Mouse (Mus musculus) bone marrow macrophage, adult 2 months (primary cell): ENCODE data around the gene Alb. TPM values are rescaled to one million over a fixed set of nuclear protein-coding genes. Genes with fewer than 3 reads are reported as not detected.

Experiments
- H3K27ac ChIP-seq: 2 replicates; pipeline ENCODE4 v1.5.1; 2012; ENCODE audit warnings: low read depth, low read length; ENCODE audit not compliant: insufficient read depth
- H3K4me1 ChIP-seq: 2 replicates; pipeline ENCODE4 v1.6.1; 2012; ENCODE audit warnings: low read length; ENCODE audit not compliant: control insufficient read depth, insufficient read depth
- H3K4me3 ChIP-seq: 2 replicates; pipeline ENCODE4 v1.5.1; 2012; ENCODE audit warnings: mild to moderate bottlenecking, low read length, moderate library complexity; ENCODE audit not compliant: insufficient read depth
- CTCF ChIP-seq: IDR thresholded peaks from 2 replicates; pipeline ENCODE4 v1.5.1; 2012; ENCODE audit warnings: low read depth, mild to moderate bottlenecking, low read length, moderate library complexity
- POLR2A ChIP-seq: IDR thresholded peaks from 2 replicates; pipeline ENCODE4 v1.6.1; 2012; ENCODE audit warnings: mild to moderate bottlenecking, low read depth, low read length, borderline replicate concordance
- polyA plus RNA-seq: library from polyadenylated mRNA; stranded (reverse); fragments of >200 nt; gene quantifications from 2 replicates; pipeline ENCODE4 v1.2.4, GENCODE M21; 2012; ENCODE audit not compliant: missing spikeins, insufficient read depth, insufficient read length

Alb gene
- polyA plus RNA-seq, 1 experiment: not detected

DNA sequence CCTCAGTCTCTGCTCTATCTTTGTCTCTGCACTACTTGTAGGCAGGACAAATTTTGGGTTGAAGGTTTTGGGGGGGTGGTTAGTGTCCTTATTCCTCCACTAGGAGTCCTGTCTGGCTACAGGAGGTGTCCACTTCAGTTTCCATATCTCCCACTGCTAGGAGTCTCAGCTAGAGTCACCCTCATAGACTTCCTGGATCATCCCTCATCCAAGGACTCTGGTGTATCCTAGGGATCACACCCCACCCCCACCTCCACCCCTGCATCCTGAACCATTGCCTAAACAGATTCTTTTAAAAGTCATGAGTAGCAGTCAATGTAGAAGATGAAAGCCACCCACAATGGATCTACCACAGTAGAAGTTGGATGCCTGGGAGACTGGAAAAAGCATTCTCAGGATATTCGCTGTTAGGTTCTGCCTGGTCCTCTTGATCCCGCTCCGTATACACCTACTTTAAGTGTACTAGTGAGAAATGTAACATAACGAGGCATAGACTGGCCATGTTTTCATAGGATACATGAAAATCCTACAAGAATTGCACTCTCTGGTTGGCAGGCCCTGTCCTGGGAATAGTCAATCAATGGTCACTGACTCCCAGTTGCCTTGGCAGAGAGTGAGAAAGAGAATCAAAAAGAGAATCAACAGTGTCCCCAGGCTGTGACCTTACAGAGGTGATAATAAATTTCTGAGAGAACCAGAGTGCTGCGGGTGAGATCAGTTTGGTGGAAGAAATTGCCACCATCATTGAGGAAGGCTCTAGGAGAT is 49.3 kb downstream of the Alb start:
- no peak overlapping the region for H3K4me3 ChIP-seq
- no peak for TF ChIP-seq CTCF
- TF ChIP-seq POLR2A: no peak
- no peak overlapping the region for H3K27ac ChIP-seq
- H3K4me1 ChIP-seq: peaks cover 5% of the 10 kb centered on the region

DNA sequence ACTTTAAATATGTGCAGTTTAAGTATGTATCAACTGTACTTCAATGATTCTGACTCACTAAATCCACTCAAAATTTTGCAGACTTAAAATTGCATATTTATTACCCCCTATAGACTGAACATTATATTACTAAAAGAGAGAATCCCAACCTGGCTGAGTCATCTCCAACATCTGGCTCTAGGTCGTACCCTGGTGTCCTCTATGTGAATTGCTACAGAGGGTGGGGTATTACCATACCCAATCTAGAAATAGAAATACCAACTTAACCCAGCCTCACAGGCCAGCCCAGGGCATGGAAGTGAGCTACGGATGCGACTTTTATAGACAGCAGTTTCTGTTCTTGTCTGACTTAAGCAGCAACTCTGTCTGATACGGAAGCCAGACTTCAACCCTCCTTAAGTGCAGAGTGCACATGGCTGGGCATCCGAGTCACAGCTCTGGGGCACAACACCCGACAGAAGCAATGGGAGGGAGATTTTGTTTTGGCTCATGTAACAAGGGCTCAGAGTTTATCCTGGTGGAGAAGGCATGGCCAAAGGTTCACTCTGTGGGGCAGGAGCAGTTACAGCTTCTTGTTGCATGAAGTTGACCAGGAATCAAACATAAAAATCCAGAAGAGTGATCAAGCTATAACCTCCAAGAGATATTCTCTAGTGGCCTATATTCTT is 51.7 kb downstream of the Alb start:
- TF ChIP-seq CTCF: no peak
- TF ChIP-seq POLR2A: no peak
- no peaks in the 10 kb centered on the region; the same call in 1 of the 2 replicates for H3K4me1 ChIP-seq
- H3K4me3 ChIP-seq: no peak overlapping the region

GRCm38 (mm10) chr5:90515561-90515960 is 54.9 kb downstream of the Alb start:
- Histone ChIP-seq H3K4me1 (no peaks in the 10 kb centered on the region), H3K27ac (no peak overlapping the region)
- no peak for TF ChIP-seq CTCF
- no peak for TF ChIP-seq POLR2A

More for the DNA sequence above, 51.7 kb downstream of the Alb start:
- H3K27ac ChIP-seq: no peak overlapping the region

DNA sequence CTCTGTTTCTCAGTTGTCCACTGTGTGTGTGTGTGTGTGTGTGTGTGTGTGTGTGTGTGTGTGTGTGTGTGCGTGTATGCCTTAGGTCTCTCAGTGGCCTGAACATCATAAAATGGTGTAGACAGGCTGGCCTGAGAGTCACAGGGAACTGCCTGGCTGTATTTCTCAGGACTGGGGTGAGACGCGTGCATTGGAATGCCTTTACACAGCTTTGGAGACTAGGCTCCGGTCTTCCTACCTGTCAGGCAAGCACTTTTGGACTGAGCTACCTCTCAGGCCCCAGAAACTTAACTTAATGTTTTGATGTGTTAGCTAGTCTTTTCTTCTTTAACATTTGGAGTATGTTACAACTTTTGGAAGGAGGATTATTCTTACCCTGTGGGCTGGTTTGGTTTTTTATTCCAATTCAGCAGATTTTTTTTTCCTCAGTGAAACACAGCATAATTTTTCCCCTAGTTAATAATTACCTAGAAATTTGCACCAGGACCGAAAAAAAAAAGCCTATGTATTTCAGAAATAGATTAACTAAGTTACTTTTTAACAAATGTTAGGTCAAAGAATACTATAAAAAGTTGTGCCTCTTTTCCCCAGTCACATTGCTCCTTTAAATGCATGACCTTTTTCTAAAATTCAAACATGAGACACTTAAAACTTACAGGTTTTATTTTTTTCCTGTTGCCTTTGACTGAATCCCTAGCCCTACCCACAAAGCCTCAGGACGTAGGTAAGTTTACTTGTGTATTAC is 57.8 kb downstream of the Alb start, which contains the start of gene Afm:
Gene Afm (plus strand): TSS at position 577 of the 745 bp plus-strand sequence.
- Histone ChIP-seq H3K4me1 (no peaks in the 10 kb centered on the region), H3K4me3 (no peak within 1 kb of the TSS), H3K27ac (no peak within 1 kb of the TSS)
- TF ChIP-seq POLR2A: no peak

More at GRCm38 (mm10) chr5:90515561-90515960, 54.9 kb downstream of the Alb start:
- no peak overlapping the region for H3K4me3 ChIP-seq

Other genes with a start within 250 kb of the Alb start
- 8.6 and 9.9 TPM in 2 replicates for gene Cox18, start 236.9 kb upstream of the Alb start, polyA plus RNA-seq
- gene Ankrd17, start 94.3 kb upstream of the Alb start, polyA plus RNA-seq: 39.2 and 40.0 TPM in 2 replicates
- gene Gm9958, start 93.7 kb upstream of the Alb start, polyA plus RNA-seq: 2.3 and 3.4 TPM in 2 replicates
- gene Afp, start 29.8 kb downstream of the Alb start, polyA plus RNA-seq: 1.6 and 3.9 TPM in 2 replicates
- gene Afm, start 58.0 kb downstream of the Alb start, polyA plus RNA-seq: not detected in 2 replicates
- gene 5830473C10Rik, start 100.2 kb downstream of the Alb start, polyA plus RNA-seq: not detected in 2 replicates
- gene Rassf6, start 179.8 kb downstream of the Alb start, polyA plus RNA-seq: not detected in 2 replicates